In genomic region chr1:80603081-80603480, GRCm38 (mm10) we compare ENCODE assay signal across 29 mouse cellular contexts.
DNase-seq lines count a peak whose midpoint lies in the region; ATAC-seq and TF ChIP-seq lines count a peak whose summit lies in the region.
"Had no signal": no experiment of that assay in that cellular context is flagged by ENCODE, and none has a peak within 500 bp of the region (broad histone marks: within the 10 kb centered on the region; RNA-seq: fewer than 3 reads in every experiment).

No protein-coding gene starts in this region.

- CTCF ChIA-PET in Patski (lab: Charles Lee): interaction anchor here (0.6 kb wide), 1 partner anchor 81 kb away, joined by 3 read pairs; no protein-coding TSS in a partner anchor

- no peak for ATAC-seq in Patski
- no peak; the same call in 1 of the 2 replicates for ATAC-seq in granulocyte monocyte progenitor cell, adult 5-6 weeks (replicated peaks; ENCODE audit: poor library complexity, severe bottlenecking)
- ATAC-seq: forebrain, embryonic 13.5 days; inflammation-experienced regulatory T-cells, adult 6 months had no signal

- peak; percentile 40 for DNase-seq in layer of hippocampus, adult 9-11 months
- DNase-seq in layer of hippocampus, adult 9-10 months (ENCODE audit: low spot score): no peak
- peak; percentile 51 for DNase-seq in right cerebral cortex, adult 18-20 months
- DNase-seq in right cerebral cortex, postnatal 10 days (ENCODE audit: low spot score in 2 of 2): no peak
- peak; percentile 13 for DNase-seq in Patski (ENCODE audit: low read depth, low spot score)
- DNase-seq in telencephalon, adult 2 months (ENCODE audit: low read depth, low spot score): peak; percentile 87
- DNase-seq in gastrocnemius, adult 8-10 months (ENCODE audit: low spot score in 2 of 2): no peak
- DNase-seq: adrenal gland, adult 2 months; adrenal gland, postnatal 36 days; cerebellum, adult 8-10 months; cerebellum, postnatal 25 days; gastrocnemius, postnatal 36 days; heart, postnatal 10 days; kidney, adult 11 months; kidney, postnatal 25 days; lung, postnatal 4 days; retina, postnatal 1 day had no signal

- peaks cover 4% of the 10 kb centered on the region for H3K27me3 ChIP-seq in Patski
- H3K27me3 ChIP-seq: embryonic facial prominence, embryonic 15.5 days; forebrain, embryonic 13.5 days; heart, embryonic 13.5 days; hindbrain, embryonic 15.5 days; kidney, embryonic 15.5 days; limb, embryonic 13.5 days; lung, embryonic 15.5 days; megakaryocyte, embryonic 14.5 days; midbrain, embryonic 12.5 days; neural tube, embryonic 13.5 days had no signal

- POLR2A ChIA-PET in Patski (lab: Charles Lee): no interaction called here

- TF ChIP-seq CTCF in Patski (IDR thresholded peaks at IDR 0.05): no peak

- in situ Hi-C loops in Patski (cut with MboI; ENCODE audit: low pct_unique_long_range_greater_than_20kb): no loop called here

Comparison
In these comparisons a context has a peak if more than half of its experiments do, and no peak if none do; other contexts are left out.
1. DNase-seq: peak in layer of hippocampus, adult 9-11 months (single experiment), right cerebral cortex, adult 18-20 months (single experiment), Patski (single experiment) and telencephalon, adult 2 months (single experiment); none in layer of hippocampus, adult 9-10 months (single experiment), right cerebral cortex, postnatal 10 days (0 of 2) and gastrocnemius, adult 8-10 months (0 of 2).